Mouse (Mus musculus): ENCODE measurements around the gene Prkcd. TPM values are rescaled to one million over a fixed set of nuclear protein-coding genes. Genes with fewer than 3 reads are reported as not detected.

The Prkcd gene
- 120 TPM for total RNA-seq (2023)

DNA sequence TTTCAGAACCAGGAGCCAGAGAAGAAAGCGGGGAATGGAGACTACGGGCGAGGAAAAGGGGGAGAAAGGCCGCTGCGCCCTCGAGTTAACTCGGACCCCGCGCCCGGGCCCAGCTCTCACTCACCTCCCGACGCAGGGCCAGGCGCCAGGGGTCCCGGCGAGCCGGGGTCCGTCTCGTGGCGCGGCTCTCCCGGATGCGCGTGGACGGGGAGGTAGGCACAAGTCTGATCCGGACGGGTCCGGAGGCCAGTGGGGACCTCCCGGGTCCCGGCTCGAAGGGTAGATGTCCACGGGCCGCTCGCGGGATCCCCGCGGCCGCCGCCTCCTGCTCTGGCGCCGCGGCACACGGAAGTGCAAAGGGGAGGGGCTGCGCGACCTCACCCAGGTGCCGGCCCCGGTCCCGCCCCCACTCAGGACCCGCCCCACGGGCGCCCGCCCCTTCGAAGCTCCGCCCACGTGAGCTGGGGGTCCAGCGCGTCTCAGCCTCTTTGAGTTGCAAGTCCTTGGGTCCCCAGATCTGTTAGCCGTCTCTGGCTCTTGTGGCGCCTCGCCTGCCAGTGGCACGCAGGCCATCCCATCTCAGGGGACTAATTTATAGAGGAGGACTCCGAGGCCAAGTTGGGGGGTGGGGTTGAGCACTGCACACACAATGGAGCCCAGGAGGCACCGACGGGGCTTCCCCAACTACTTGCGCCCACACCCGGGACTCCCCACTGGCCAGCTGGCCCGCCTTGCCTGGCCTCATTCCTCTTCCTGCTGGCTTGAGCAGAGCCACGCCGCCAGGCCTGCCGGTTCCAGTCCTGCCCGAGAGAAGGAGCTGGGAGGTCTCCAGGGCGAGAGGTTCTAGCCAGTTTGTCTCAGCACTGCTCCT, at the start of gene Prkcd:
TSS of gene Prkcd (minus strand) at position 355 of the 871 bp plus-strand sequence.

DNA sequence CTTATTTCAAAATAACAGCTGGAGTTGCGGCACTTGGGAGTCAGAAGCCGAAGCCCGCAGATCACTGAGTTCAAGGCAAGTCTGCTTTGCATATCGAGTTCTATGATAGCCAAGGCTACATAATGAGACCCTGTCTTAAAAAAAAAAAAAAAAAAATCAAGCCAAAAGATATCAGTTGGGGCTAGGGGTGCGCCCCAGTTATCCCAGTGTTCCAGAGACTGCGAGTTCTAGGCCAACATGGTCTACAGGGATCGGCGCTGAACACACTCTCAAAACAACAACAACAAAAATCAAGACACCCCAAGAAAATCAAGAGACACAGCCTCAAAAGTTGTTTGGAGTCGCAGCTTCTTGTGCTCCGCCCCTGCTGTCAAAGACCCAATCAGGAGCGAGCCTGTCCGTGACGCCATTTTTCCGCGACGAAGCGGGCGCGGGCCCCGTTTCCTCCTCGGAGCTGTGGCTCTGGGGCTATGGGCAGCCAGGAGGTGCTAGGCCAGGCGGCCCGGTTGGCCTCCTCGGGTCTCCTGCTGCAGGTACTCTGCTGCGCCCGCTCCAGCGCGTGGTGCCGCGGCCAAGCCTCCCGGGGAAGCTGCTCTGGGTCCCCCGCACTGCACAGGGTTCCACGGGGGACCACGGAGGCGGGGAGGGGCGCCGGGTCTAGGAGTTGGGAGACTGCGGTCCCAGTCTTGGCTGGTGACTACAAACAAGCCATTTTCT, 28.1 kb upstream of the Prkcd start, which contains the start of gene Rft1:
TSS of gene Rft1 (plus strand) at position 418 of the 717 bp plus-strand sequence.

DNA sequence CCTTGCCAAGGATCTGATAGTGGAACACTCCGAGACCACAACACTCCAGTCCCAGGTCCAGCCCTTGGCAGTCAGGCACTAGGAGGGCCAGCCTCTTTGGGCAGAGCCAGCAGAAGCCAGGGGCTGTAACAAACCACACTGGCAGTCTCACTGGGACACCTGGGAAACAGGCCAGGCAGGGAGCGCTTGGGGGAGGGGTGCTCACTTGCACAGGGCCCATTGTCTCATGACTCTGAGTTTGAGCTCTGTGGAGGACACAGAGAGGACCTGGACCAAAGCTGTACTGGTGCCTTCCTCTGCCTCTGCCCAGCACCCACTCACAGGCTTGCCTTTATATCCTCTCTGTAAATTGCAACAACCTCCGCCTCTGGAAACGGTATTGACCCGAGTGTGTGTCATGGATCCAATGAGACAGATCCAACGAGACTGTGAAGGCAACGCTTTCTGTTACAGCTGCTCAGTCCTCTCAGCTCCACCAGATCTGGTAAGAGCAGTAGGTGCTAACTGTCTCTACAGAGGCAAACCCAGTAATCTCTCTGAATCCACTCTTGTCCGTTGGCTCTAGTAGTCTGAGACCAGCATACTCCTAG, 77.8 kb downstream of the Prkcd start, which contains the start of gene Tkt:
TSS of gene Tkt (plus strand) at position 229 of the 590 bp plus-strand sequence.

Other genes starting within 250 kb of the Prkcd start
- 63.3 TPM for gene Dcp1a, start 146.7 kb downstream of the Prkcd start, total RNA-seq (2023)
- 1.2 TPM for gene Cacna1d, start 134.8 kb downstream of the Prkcd start, total RNA-seq (2023)
- gene Tkt, start 77.9 kb downstream of the Prkcd start, total RNA-seq (2023) = 160 TPM
- 11.2 TPM for gene Rft1, start 28.1 kb upstream of the Prkcd start, total RNA-seq (2023)
- gene Sfmbt1, start 88.6 kb upstream of the Prkcd start, total RNA-seq (2023) = 10.4 TPM
- gene Tmem110, start 199.4 kb upstream of the Prkcd start, total RNA-seq (2023) = 13.9 TPM

All from CD4-positive naive resting alpha-beta T cell, adult 57 days (primary cell).